Mouse (Mus musculus) liver, embryonic 11.5 days (tissue): ENCODE results near the gene Foxa3. TPM values are rescaled to one million over a fixed set of nuclear protein-coding genes. Genes with fewer than 3 reads are reported as not detected.

Experiments
- polyA plus RNA-seq: library from polyadenylated mRNA; unstranded; fragments of >200 nt; fragmentation: Nextera tagmentation; extraction: Ambion mirVana; gene quantifications from 2 replicates; pipeline ENCODE4 v1.2.1, GENCODE M21; 2014

Gene Foxa3
- polyA plus RNA-seq, 1 experiment from 2014 or later, result 29.7 TPM

Other genes starting within 250 kb of the Foxa3 start
- not detected in 2 replicates for gene Psg19, start 225.0 kb downstream of the Foxa3 start, polyA plus RNA-seq
- gene Psg17, start 201.9 kb downstream of the Foxa3 start, polyA plus RNA-seq, result 0.08 TPM in 2 replicates
- gene Mill2, start 183.6 kb downstream of the Foxa3 start, polyA plus RNA-seq, result 0.21 and 0.26 TPM in 2 replicates
- gene Pglyrp1, start 152.2 kb downstream of the Foxa3 start, polyA plus RNA-seq, result 7.9 TPM in 2 replicates
- gene Ccdc61, start 113.1 kb downstream of the Foxa3 start, polyA plus RNA-seq, result 20.8 and 21.1 TPM in 2 replicates
- gene Nova2, start 97.7 kb downstream of the Foxa3 start, polyA plus RNA-seq, result 0.22 and 0.41 TPM in 2 replicates
- not detected in 2 replicates for gene Nanos2, start 36.1 kb downstream of the Foxa3 start, polyA plus RNA-seq
- gene Mypop, start 32.3 kb downstream of the Foxa3 start, polyA plus RNA-seq, result 1.5 and 2.2 TPM in 2 replicates
- gene Irf2bp1, start 19.5 kb downstream of the Foxa3 start, polyA plus RNA-seq, result 23.3 and 24.9 TPM in 2 replicates
- 26.3 and 28.4 TPM in 2 replicates for gene Sympk, start 839 bp upstream of the Foxa3 start, polyA plus RNA-seq
- not detected in 2 replicates for gene Rsph6a, start 31.2 kb upstream of the Foxa3 start, polyA plus RNA-seq
- gene Dmwd, start 52.7 kb upstream of the Foxa3 start, polyA plus RNA-seq, result 10.2 and 12.8 TPM in 2 replicates
- 12.4 and 13.9 TPM in 2 replicates for gene Dmpk, start 60.3 kb upstream of the Foxa3 start, polyA plus RNA-seq
- 3.7 and 4.3 TPM in 2 replicates for gene Six5, start 71.1 kb upstream of the Foxa3 start, polyA plus RNA-seq
- gene Gm4969, start 94.8 kb upstream of the Foxa3 start, polyA plus RNA-seq, result 1.2 and 1.9 TPM in 2 replicates
- gene Fbxo46, start 96.3 kb upstream of the Foxa3 start, polyA plus RNA-seq, result 9.9 TPM in 2 replicates
- 7.5 and 9.5 TPM in 2 replicates for gene Qpctl, start 125.8 kb upstream of the Foxa3 start, polyA plus RNA-seq
- 140 and 158 TPM in 2 replicates for gene Snrpd2, start 126.2 kb upstream of the Foxa3 start, polyA plus RNA-seq
- gene Gipr, start 142.6 kb upstream of the Foxa3 start, polyA plus RNA-seq, result 0.69 and 0.73 TPM in 2 replicates
- 2.7 and 3.8 TPM in 2 replicates for gene Eml2, start 152.9 kb upstream of the Foxa3 start, polyA plus RNA-seq
- 1.4 and 1.9 TPM in 2 replicates for gene Gpr4, start 189.0 kb upstream of the Foxa3 start, polyA plus RNA-seq
- gene Opa3, start 204.8 kb upstream of the Foxa3 start, polyA plus RNA-seq, result 31.6 and 33.9 TPM in 2 replicates
- gene Vasp, start 248.3 kb upstream of the Foxa3 start, polyA plus RNA-seq, result 85.9 and 87.5 TPM in 2 replicates